Mouse (Mus musculus) NIH3T3 (cell line): ENCODE results near the gene Hnrnpul1.

Experiments
- DNase-seq: peaks from one replicate; pipeline ENCODE4 v3.0.0-alpha.2; 2012; ENCODE audit warnings: low read depth

The Hnrnpul1 gene

GRCm38 (mm10) chr7:25687811-25688401 is 66.7 kb downstream of the Hnrnpul1 start:
- peak; percentile 59 for DNase-seq

- DNase-seq, result peak; percentile 86
Measured at GRCm38 (mm10) chr7:25686680-25687531, 67.7 kb downstream of the Hnrnpul1 start, which contains the start of gene Tgfb1. Tgfb1 (plus strand) TSS chr7:25687002.

DNA sequence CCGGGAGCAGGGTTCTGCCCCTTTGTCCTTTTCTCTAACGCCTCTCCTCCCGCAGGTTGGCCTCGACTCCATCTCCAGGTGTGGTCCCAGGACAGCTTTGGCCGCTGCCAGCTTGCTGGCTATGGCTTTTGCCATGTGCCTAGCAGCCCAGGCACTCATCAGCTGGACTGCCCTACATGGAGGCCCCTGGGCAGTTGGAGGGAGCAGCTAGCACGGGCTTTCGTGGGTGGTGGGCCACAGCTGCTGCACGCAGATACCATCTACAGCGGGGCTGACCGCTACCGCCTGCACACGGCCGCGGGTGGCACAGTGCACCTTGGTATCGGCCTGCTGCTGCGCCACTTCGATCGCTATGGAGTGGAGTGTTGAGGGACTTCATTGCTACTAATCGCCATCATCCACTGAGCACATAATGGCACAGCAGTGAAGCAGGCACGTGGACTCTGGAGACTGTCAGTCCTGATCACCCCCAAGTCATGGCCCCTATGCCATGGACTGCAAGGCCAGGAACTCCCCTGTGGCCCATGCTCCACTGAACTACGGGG is 68.6 kb downstream of the Hnrnpul1 start:
- no peak for DNase-seq

GRCm38 (mm10) chr7:25684659-25685058 is 69.9 kb downstream of the Hnrnpul1 start:
- no peak for DNase-seq

GRCm38 (mm10) chr7:25683474-25684180 is 70.9 kb downstream of the Hnrnpul1 start:
- no peak for DNase-seq

GRCm38 (mm10) chr7:25681341-25682231 is 73.0 kb downstream of the Hnrnpul1 start:
- DNase-seq, result no peak

DNA sequence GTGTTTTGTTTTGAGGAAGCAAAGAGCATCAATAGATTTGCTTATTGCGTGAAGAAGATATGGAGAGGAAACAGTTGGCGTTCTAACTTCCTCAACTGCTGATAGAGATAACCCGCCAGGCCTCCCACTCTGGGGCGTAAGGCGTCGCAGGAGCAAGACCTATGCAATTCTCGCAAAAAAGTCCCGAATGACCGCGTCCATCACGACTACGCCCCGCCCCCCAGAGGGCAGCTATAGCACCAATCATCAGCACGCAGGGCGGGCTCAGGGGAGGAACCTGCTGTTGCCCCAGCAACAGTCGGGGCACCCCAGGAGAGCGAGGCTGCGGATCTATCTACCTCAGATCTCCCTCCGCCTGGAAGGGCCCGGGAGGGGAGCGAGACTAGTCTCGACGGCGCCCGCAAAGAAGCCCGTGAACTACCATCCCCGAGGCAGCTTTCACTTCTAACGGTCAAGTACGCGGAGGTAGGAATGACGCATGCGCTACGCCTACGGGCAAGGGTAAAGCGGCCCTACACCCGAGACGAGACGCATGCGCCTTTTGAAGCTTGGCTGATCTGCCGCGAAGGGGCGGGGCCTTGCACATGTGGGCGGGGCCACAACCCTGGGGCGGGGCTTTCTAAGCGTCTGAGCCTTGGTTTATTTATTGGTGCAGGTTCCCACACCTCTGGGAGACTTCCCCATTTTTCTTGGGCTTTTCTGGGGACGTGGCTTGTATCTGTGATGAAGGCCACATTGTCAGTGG is 73.9 kb downstream of the Hnrnpul1 start, which contains the start of gene B9d2:
B9d2 (plus strand) TSS at position 267 of the 745 bp plus-strand sequence.
- peak; percentile 97 for DNase-seq

- DNase-seq, result peak; percentile 66
Measured at GRCm38 (mm10) chr7:25679971-25680370, 74.6 kb downstream of the Hnrnpul1 start.

DNA sequence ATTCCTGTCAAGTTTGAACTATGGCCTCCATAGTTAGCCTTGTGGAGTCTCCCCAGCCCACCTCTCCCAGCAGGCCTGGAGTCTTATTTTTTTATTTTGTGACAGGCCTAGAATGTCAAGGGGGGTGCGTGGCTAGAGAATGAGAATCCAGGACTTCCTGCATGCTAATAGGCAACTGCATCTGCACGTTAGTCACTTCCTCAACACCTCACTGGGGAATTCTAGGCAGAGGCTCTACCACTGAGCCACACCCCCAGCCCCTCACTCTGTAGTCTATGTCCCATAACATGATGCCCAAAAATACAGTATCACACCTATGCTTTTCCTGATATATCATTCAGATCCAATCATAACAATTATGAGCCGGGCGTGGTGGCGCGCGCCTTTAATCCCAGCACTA is 77.5 kb downstream of the Hnrnpul1 start:
- no peak for DNase-seq

GRCm38 (mm10) chr7:25676085-25676781 is 78.3 kb downstream of the Hnrnpul1 start:
- DNase-seq, result peak; percentile 74

GRCm38 (mm10) chr7:25675405-25675804 is 79.2 kb downstream of the Hnrnpul1 start:
- no peak for DNase-seq

DNA sequence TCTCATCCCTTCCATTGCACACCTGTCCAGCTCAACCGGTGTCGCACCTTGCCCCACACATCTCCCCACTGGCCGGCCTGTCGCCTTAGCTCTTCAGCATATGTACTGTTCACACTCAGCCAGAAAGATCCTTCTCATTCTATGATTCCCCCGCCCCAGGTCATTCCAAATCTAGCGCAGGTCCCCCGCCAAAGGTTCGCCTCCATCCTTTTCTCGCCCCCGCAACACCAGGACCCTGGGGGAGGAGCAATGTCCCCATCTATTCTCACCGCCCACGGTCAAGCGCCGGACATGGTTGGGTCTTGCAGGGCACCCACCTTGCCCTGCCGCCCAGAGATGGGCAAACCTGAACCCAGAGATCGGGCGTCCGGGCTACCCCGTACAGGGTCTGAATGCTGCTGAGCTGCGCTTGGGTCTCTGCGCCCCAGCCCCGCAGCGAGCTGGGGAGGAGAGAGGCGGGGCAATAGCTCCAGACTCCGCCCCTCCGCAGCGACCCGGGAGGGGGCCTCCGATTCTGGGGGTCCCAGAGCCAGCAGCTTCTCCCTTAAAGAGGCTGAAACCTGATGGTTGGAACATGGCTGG is 79.7 kb downstream of the Hnrnpul1 start, which contains the start of gene Tmem91:
Tmem91 (minus strand) TSS at position 448 of the 582 bp plus-strand sequence.
- no peak for DNase-seq

DNA sequence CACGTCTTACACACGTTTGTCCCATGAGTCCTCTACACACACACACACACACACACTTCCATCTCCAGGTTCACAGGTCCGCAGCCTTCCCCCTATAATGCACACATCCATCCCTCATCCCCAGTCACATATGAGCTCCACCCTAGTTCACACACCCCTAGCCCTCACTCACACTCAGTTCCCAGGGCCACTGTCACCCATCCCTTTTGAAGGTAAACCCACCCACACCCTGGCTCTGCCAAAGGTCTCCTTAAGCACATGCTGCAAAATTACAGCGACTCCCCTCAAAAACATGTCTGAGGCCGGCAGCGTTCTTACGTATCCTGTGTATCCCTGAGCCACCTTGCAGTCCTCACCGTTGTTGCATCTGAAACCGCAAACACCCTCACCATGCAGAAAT is 80.3 kb downstream of the Hnrnpul1 start:
- DNase-seq, result no peak

- peak; percentile 16 for DNase-seq
Measured at GRCm38 (mm10) chr7:25672442-25672841, 82.1 kb downstream of the Hnrnpul1 start.

GRCm38 (mm10) chr7:25671686-25672085 is 82.9 kb downstream of the Hnrnpul1 start:
- DNase-seq, result no peak
